Mouse (Mus musculus) hindbrain, embryonic 14.5 days (tissue): ENCODE results near the gene Igflr1. TPM values are rescaled to one million over a fixed set of nuclear protein-coding genes. Genes with fewer than 3 reads are reported as not detected.

Experiments used
- ATAC-seq: fragments of 200-750 bp; cut with Nextera tagmentation; 2 replicates; pipeline ENCODE4 v1.8.0; 2017; ENCODE audit warnings: moderate number of reproducible peaks, mild to moderate bottlenecking, moderate TSS enrichment, moderate library complexity; ENCODE audit not compliant: low FRiP score
- DNase-seq: peaks from one replicate; pipeline ENCODE4 v3.0.0-alpha.2; 2015; ENCODE audit warnings: low spot score
- H3K27ac ChIP-seq: fragments of 300-500 bp; sonication (generic); 2 replicates; pipeline ENCODE4 v1.5.1; 2014; ENCODE audit warnings: mild to moderate bottlenecking, moderate library complexity
- H3K27me3 ChIP-seq: fragments of 300-500 bp; sonication (generic); 2 replicates; pipeline ENCODE4 v1.6.1; 2014; ENCODE audit warnings: mild to moderate bottlenecking, low read length, mixed read lengths; ENCODE audit not compliant: control insufficient read depth, insufficient read depth
- H3K36me3 ChIP-seq: fragments of 300-500 bp; sonication (generic); replicated peaks from 2 replicates; pipeline ENCODE4 v1.6.1; 2014; ENCODE audit not compliant: control insufficient read depth, insufficient read depth
- H3K4me1 ChIP-seq: fragments of 300-500 bp; sonication (generic); replicated peaks from 2 replicates; pipeline ENCODE4 v1.6.1; 2014; ENCODE audit warnings: antibody characterized with exemption, low read length, mixed read lengths; ENCODE audit not compliant: control insufficient read depth, insufficient read depth
- H3K4me2 ChIP-seq: fragments of 300-500 bp; sonication (generic); replicated peaks from 2 replicates; pipeline ENCODE4 v1.6.1; 2014; ENCODE audit warnings: mild to moderate bottlenecking, moderate library complexity
- H3K4me3 ChIP-seq: fragments of 300-500 bp; sonication (generic); replicated peaks from 2 replicates; pipeline ENCODE4 v1.5.1; 2014; ENCODE audit warnings: mild to moderate bottlenecking, low read length
- H3K9ac ChIP-seq: fragments of 300-500 bp; sonication (generic); 2 replicates; pipeline ENCODE4 v1.6.1; 2014
- H3K9me3 ChIP-seq: fragments of 300-500 bp; sonication (generic); 2 replicates; pipeline ENCODE4 v1.6.1; 2016; ENCODE audit warnings: low read length; ENCODE audit not compliant: control insufficient read depth
- WGBS: fragments of 180-500 bp; shearing (Covaris S2); extraction: QIAGEN DNeasy Blood & Tissue Kit; methylation state at CpG from one replicate; pipeline ENCODE4 v1.1.7; 2014; 5-methylcytosine and 5-hydroxymethylcytosine counted together
- polyA plus RNA-seq: library from polyadenylated mRNA; unstranded; fragments of >200 nt; fragmentation: Nextera tagmentation; extraction: Ambion mirVana; gene quantifications from 2 replicates; pipeline ENCODE4 v1.2.1, GENCODE M21; 2014

Igflr1 gene
- polyA plus RNA-seq, result 2.2 and 3.1 TPM in 2 replicates

GRCm38 (mm10) chr7:30564970-30565571 is at the start of gene Igflr1:
Igflr1 (plus strand) TSS chr7:30565427.
- no peak for ATAC-seq
- Histone ChIP-seq H3K4me1 (peaks cover 12% of the 10 kb centered on the region), H3K27me3 (no peaks in the 10 kb centered on the region), H3K27ac (no peak within 1 kb of the TSS), H3K4me2 (no peak within 1 kb of the TSS), H3K9ac (peak within 1 kb of the TSS; percentile 76; the same call in 1 of the 2 replicates), H3K36me3 (peaks cover 50% of the 10 kb centered on the region), H3K4me3 (peak within 1 kb of the TSS; percentile 68), H3K9me3 (no peaks in the 10 kb centered on the region)
- no peak for DNase-seq
- WGBS, result 95% methylated on average over 12 of the region's 12 CpGs

DNA sequence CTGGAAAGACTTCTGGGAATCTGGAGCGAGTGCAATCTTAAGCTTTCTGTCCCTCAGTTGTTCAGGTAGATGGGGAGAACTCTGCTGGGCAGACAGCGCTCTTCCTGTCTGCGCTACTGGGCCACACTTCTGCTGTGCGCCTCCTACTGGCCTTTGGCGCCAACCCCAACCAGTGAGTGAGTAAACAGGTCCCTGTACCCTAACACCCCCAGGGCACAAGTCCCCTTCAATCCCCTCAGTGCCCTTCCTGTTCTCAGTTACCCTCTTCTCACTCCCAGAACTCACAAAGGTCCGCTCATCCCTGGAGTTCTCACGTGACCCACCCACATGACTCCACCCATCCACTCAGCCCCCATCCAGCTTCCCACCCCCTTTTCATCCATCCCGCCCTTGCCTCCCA is 46.9 kb upstream of the Igflr1 start:
- Histone ChIP-seq H3K4me2 (no peak overlapping the region), H3K9me3 (no peaks in the 10 kb centered on the region), H3K4me1 (no peaks in the 10 kb centered on the region; the same call in 1 of the 2 replicates), H3K9ac (no peak overlapping the region), H3K36me3 (peaks cover 15% of the 10 kb centered on the region), H3K27me3 (no peaks in the 10 kb centered on the region), H3K27ac (no peak overlapping the region), H3K4me3 (no peak overlapping the region)
- ATAC-seq (no peak), DNase-seq (no peak)
- 41% methylated on average over 8 of the region's 8 CpGs for WGBS

DNA sequence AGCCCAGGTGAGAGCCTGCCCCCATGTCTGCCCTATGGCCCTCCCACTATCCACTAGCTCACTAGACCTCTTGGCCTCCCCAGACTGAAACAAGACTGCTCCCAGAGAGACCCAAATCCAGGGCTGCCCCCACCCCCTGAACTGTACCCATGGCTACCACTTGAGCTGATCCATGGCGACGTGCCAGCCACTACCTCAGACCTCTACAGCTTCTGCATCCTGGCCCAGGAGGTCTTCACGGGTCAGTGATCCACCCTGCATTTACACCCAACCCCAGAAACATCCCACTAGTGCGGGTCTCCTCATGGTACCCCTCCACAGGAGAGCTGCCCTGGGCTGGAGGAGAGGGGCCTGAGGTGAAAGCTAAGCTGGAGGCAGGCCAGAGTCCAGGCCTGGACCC is 44.8 kb upstream of the Igflr1 start:
- ATAC-seq (peak; percentile 14; the same call in 1 of the 2 replicates), DNase-seq (no peak)
- H3K27ac ChIP-seq, result no peak overlapping the region
- peaks cover 36% of the 10 kb centered on the region for H3K36me3 ChIP-seq
- H3K27me3 ChIP-seq, result no peaks in the 10 kb centered on the region
- H3K4me1 ChIP-seq, result no peaks in the 10 kb centered on the region; the same call in 1 of the 2 replicates
- 58% methylated on average over 4 of the region's 4 CpGs for WGBS
- H3K4me2 ChIP-seq, result no peak overlapping the region
- H3K9me3 ChIP-seq, result no peaks in the 10 kb centered on the region
- H3K9ac ChIP-seq, result no peak overlapping the region
- no peak overlapping the region for H3K4me3 ChIP-seq

- no peaks in the 10 kb centered on the region for H3K27me3 ChIP-seq
- H3K36me3 ChIP-seq, result peaks cover 40% of the 10 kb centered on the region
- WGBS, result 71% methylated on average over 5 of the region's 5 CpGs
- ATAC-seq (no peak), DNase-seq (no peak)
- H3K9ac ChIP-seq, result no peak overlapping the region
- no peaks in the 10 kb centered on the region; the same call in 1 of the 2 replicates for H3K4me1 ChIP-seq
- no peak overlapping the region for H3K4me2 ChIP-seq
- no peak overlapping the region for H3K4me3 ChIP-seq
- no peak overlapping the region for H3K27ac ChIP-seq
- no peaks in the 10 kb centered on the region for H3K9me3 ChIP-seq
Observed at GRCm38 (mm10) chr7:30520856-30521255, 44.4 kb upstream of the Igflr1 start.

DNA sequence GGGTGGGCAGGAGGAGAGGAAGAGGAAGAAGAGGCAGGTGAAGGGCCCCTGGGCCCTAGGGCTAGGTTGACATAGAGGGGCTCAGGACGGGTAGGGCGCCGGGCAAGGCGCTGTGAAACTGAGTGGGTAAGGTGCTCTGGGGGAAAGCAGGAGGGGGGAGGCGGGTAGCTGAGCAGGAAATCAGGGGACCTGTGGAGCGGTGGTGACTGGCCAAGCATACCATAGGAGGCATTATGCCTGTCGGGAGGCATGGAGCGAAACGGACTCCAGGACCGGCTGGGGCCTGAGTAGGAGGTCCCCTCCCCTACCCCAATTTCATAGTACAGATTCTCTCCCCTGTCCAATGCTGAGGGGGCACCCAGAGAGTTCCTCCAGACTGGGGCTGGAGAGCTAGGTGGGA is 42.4 kb upstream of the Igflr1 start:
- Histone ChIP-seq H3K27ac (no peak overlapping the region), H3K36me3 (peaks cover 61% of the 10 kb centered on the region), H3K4me2 (no peak overlapping the region), H3K27me3 (no peaks in the 10 kb centered on the region), H3K9ac (no peak overlapping the region), H3K9me3 (no peaks in the 10 kb centered on the region), H3K4me3 (no peak overlapping the region), H3K4me1 (no peaks in the 10 kb centered on the region; the same call in 1 of the 2 replicates)
- 75% methylated on average over 10 of the region's 10 CpGs for WGBS
- DNase-seq (no peak), ATAC-seq (no peak)

- H3K9me3 ChIP-seq, result no peaks in the 10 kb centered on the region
- no peaks in the 10 kb centered on the region for H3K27me3 ChIP-seq
- DNase-seq, result no peak
- peaks cover 77% of the 10 kb centered on the region for H3K36me3 ChIP-seq
- WGBS, result 86% methylated on average over 6 of the region's 6 CpGs
- no peak for ATAC-seq
- no peak overlapping the region for H3K4me3 ChIP-seq
- H3K4me2 ChIP-seq, result no peak overlapping the region
- no peak overlapping the region for H3K9ac ChIP-seq
- no peak overlapping the region for H3K27ac ChIP-seq
- H3K4me1 ChIP-seq, result no peaks in the 10 kb centered on the region; the same call in 1 of the 2 replicates
Observed at GRCm38 (mm10) chr7:30524487-30524886, 40.7 kb upstream of the Igflr1 start.

DNA sequence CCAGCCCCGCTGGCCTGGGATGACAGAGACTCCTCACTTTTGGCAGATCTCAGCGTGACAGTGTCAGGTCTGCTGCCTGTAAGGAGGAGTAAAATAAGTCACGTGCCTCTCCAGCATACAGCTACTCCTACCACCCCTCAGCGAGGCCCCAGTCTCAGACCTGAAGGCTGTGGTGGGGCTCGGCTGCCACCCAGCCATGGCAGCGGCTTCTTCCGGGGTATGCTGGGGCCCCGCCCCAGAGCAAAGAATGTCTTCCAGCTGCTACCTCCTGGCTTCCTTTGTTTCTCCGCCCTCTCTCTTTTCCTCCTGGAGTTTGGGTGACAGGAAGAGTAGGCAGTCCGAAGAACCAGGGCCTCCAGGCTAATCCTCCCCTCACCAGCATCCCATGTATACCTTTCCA is 39.3 kb upstream of the Igflr1 start:
- no peaks in the 10 kb centered on the region for H3K4me1 ChIP-seq
- H3K27me3 ChIP-seq, result no peaks in the 10 kb centered on the region
- H3K4me3 ChIP-seq, result no peak overlapping the region
- no peak overlapping the region for H3K27ac ChIP-seq
- DNase-seq, result no peak
- no peaks in the 10 kb centered on the region for H3K9me3 ChIP-seq
- H3K36me3 ChIP-seq, result peaks cover 91% of the 10 kb centered on the region
- 42% methylated on average over 10 of the region's 10 CpGs for WGBS
- H3K4me2 ChIP-seq, result no peak overlapping the region
- H3K9ac ChIP-seq, result no peak overlapping the region
- ATAC-seq, result no peak

DNA sequence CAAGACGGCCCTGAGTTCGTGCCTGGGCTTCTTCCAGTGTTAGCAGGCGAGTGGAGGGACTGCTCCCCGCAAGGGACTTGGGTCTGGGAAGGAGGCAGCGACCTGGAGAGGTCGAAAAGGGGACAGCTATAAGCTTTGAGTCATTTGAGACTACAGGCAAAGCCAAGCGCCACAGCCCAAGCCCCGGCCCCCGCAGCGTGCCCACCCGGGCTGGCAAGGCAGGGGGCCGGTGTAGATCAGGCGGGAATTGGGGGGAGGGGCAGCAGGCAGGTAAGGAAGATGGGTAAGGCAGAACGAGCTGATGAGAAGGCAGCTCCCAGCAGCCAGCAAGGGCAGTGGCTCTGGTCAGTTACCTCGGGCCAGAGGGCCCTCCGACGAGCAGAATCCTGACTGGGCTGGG is 38.8 kb upstream of the Igflr1 start:
- no peak for DNase-seq
- 31% methylated on average over 15 of the region's 17 CpGs for WGBS
- Histone ChIP-seq H3K27me3 (no peaks in the 10 kb centered on the region), H3K36me3 (peaks cover 96% of the 10 kb centered on the region), H3K9me3 (no peaks in the 10 kb centered on the region), H3K4me3 (no peak overlapping the region), H3K4me1 (0 out of 2 replicates have a peak, but pooled peaks cover 2% of the 10 kb centered on the region), H3K9ac (no peak overlapping the region), H3K27ac (no peak overlapping the region), H3K4me2 (no peak overlapping the region)
- ATAC-seq, result no peak

GRCm38 (mm10) chr7:30526981-30527380 is 38.2 kb upstream of the Igflr1 start:
- peaks cover 8% of the 10 kb centered on the region for H3K4me1 ChIP-seq
- WGBS, result 86% methylated on average over 14 of the region's 14 CpGs
- no peak overlapping the region for H3K9ac ChIP-seq
- H3K27me3 ChIP-seq, result no peaks in the 10 kb centered on the region
- H3K4me2 ChIP-seq, result no peak overlapping the region
- H3K27ac ChIP-seq, result no peak overlapping the region
- no peaks in the 10 kb centered on the region for H3K9me3 ChIP-seq
- ATAC-seq, result no peak
- H3K4me3 ChIP-seq, result no peak overlapping the region
- H3K36me3 ChIP-seq, result peaks cover 100% of the 10 kb centered on the region
- DNase-seq, result no peak
